Mouse (Mus musculus) cortical plate, adult 2 months (tissue): ENCODE measurements around the gene Klhl26.

Experiments
- CTCF ChIP-seq: fragments of 200-500 bp; IDR thresholded peaks from 2 replicates; pipeline ENCODE4 v1.5.1; 2011; ENCODE audit warnings: mild to moderate bottlenecking, control low read depth, low read length; ENCODE audit not compliant: insufficient read depth; ENCODE audit errors: extremely low read depth
- POLR2A ChIP-seq: fragments of 200-500 bp; IDR thresholded peaks from 2 replicates; pipeline ENCODE4 v1.6.1; 2011; ENCODE audit warnings: mild to moderate bottlenecking, low read length, control low read depth; ENCODE audit not compliant: insufficient read depth; ENCODE audit errors: extremely low read depth

DNA sequence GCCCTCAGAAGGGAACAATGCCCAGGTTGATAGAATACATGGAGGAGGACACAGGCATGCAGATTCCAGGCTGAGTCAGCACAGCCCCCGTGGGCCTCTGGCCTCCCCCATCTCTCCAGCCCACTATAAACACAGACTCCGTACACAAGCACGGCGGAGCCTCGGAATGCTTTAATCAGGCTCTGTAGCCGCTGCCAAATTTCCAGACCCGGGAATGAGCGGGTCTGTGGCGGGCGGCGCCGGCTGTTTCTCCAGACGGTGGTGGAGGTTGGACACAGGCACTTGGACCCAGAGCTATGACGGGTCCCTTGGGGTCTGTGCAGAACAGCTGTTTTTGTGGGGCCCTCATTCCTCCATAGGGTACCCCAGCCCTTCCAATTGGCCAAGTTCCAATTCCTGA, 57.8 kb downstream of the Klhl26 start:
- TF ChIP-seq POLR2A (no peak), CTCF (no peak)
